Mouse (Mus musculus) heart, embryonic 15.5 days (tissue): ENCODE measurements around the gene Slc48a1. TPM values are rescaled to one million over a fixed set of nuclear protein-coding genes. Genes with fewer than 3 reads are reported as not detected.
A peak's percentile ranks its signal among the peaks of the same experiment; 100 is the strongest.

Experiments
- ATAC-seq: fragments of 200-750 bp; cut with Nextera tagmentation; replicated peaks from 2 replicates; pipeline ENCODE4 v1.8.0; 2017; ENCODE audit warnings: low read depth, moderate TSS enrichment; ENCODE audit not compliant: insufficient number of reproducible peaks, insufficient read depth, low FRiP score
- H3K27ac ChIP-seq: fragments of 300-500 bp; sonication (generic); 2 replicates; pipeline ENCODE4 v1.5.1; 2015; ENCODE audit warnings: mild to moderate bottlenecking, inconsistent platforms
- H3K27me3 ChIP-seq: fragments of 300-500 bp; sonication (generic); 2 replicates; pipeline ENCODE4 v1.6.1; 2015; ENCODE audit warnings: inconsistent platforms
- H3K36me3 ChIP-seq: fragments of 300-500 bp; sonication (generic); 2 replicates; pipeline ENCODE4 v1.6.1; 2015; ENCODE audit warnings: mild to moderate bottlenecking, inconsistent platforms
- H3K4me1 ChIP-seq: fragments of 300-500 bp; sonication (generic); replicated peaks from 2 replicates; pipeline ENCODE4 v1.6.1; 2015; ENCODE audit warnings: inconsistent platforms
- H3K4me2 ChIP-seq: fragments of 300-500 bp; sonication (generic); 2 replicates; pipeline ENCODE4 v1.6.1; 2015; ENCODE audit warnings: inconsistent platforms, mild to moderate bottlenecking, moderate library complexity
- H3K4me3 ChIP-seq: fragments of 300-500 bp; sonication (generic); 2 replicates; pipeline ENCODE4 v1.5.1; 2015; ENCODE audit warnings: mild to moderate bottlenecking, inconsistent platforms
- H3K9ac ChIP-seq: fragments of 300-500 bp; sonication (generic); 2 replicates; pipeline ENCODE4 v1.6.1; 2015; ENCODE audit warnings: mild to moderate bottlenecking, inconsistent platforms
- H3K9me3 ChIP-seq: fragments of 300-500 bp; sonication (generic); replicated peaks from 2 replicates; pipeline ENCODE4 v1.6.1; 2016; ENCODE audit warnings: inconsistent platforms
- WGBS: fragments of 180-500 bp; shearing (Covaris S2); methylation state at CpG from one replicate; pipeline ENCODE4 v1.1.7; 2015; ENCODE audit warnings: mixed read lengths; 5-methylcytosine and 5-hydroxymethylcytosine counted together
- polyA plus RNA-seq: library from polyadenylated mRNA; unstranded; fragments of >200 nt; fragmentation: Nextera tagmentation; extraction: Ambion mirVana; gene quantifications from 2 replicates; pipeline ENCODE4 v1.2.1, GENCODE M21; 2015

The Slc48a1 gene
- polyA plus RNA-seq, 1 experiment from 2014 or later, result 64.3 TPM

GRCm38 (mm10) chr15:97781961-97782748 lies 3.8 kb downstream of the Slc48a1 start:
- Histone ChIP-seq H3K4me2 (peak overlapping the region; percentile 54), H3K27ac (peak overlapping the region; percentile 58), H3K4me3 (peak overlapping the region; percentile 30), H3K4me1 (peaks cover 50% of the 10 kb centered on the region), H3K36me3 (no peaks in the 10 kb centered on the region), H3K27me3 (no peaks in the 10 kb centered on the region), H3K9me3 (no peaks in the 10 kb centered on the region), H3K9ac (peak overlapping the region; percentile 4; the same call in 1 of the 2 replicates)
- ATAC-seq, result no peak
- 13% methylated on average over 24 of the region's 24 CpGs for WGBS

- peaks cover 51% of the 10 kb centered on the region for H3K4me1 ChIP-seq
- WGBS, result 3% methylated on average over 9 of the region's 9 CpGs
- H3K27me3 ChIP-seq, result no peaks in the 10 kb centered on the region
- ATAC-seq, result peak; percentile 29; the same call in 1 of the 2 replicates
- H3K36me3 ChIP-seq, result no peaks in the 10 kb centered on the region
- peak overlapping the region; percentile 4; the same call in 1 of the 2 replicates for H3K9ac ChIP-seq
- peak overlapping the region; percentile 58 for H3K27ac ChIP-seq
- H3K4me2 ChIP-seq, result peak overlapping the region; percentile 54
- no peaks in the 10 kb centered on the region for H3K9me3 ChIP-seq
- H3K4me3 ChIP-seq, result peak overlapping the region; percentile 30
Measured at GRCm38 (mm10) chr15:97782749-97783105, 4.4 kb downstream of the Slc48a1 start.

- Histone ChIP-seq H3K27me3 (no peaks in the 10 kb centered on the region), H3K36me3 (no peaks in the 10 kb centered on the region), H3K4me2 (peak overlapping the region; percentile 93), H3K4me1 (peaks cover 54% of the 10 kb centered on the region), H3K27ac (peak overlapping the region; percentile 69), H3K4me3 (peak overlapping the region; percentile 88), H3K9me3 (no peaks in the 10 kb centered on the region), H3K9ac (peak overlapping the region; percentile 93)
- 3% methylated on average over 35 of the region's 39 CpGs for WGBS
- ATAC-seq, result peak; percentile 80
Measured at GRCm38 (mm10) chr15:97784092-97784559, 5.8 kb downstream of the Slc48a1 start.

DNA sequence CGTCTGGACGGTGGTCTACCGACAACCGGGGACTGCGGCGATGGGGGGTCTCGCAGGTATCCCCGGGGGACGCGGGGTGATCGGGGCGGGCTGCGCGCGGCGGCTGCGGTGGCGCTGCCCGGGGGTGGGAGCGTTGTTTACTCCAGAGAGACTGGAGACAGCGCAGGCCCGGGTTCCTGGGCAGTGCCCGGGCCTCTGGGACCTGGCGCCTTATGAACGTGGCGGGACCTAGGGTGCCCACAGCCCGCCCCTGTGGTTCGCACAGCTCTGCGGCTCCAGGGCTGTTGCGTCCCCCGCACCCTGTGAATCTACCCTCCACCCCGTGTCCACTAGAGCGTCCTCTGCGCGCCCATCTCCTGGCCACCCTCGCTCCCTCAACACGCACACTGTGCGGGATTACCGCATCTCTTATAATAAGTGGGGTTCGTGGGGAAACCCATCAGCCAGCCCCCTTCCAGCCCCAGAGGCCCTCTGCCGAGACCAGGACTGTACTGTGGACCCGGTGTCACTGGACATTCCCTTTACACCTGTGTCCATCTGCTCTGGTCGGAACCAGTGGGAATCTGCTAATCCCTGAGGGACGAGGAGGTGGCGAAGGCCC lies 6.3 kb downstream of the Slc48a1 start:
- Histone ChIP-seq H3K27ac (peak overlapping the region; percentile 69), H3K9ac (peak overlapping the region; percentile 93), H3K4me2 (peak overlapping the region; percentile 93), H3K4me1 (peaks cover 54% of the 10 kb centered on the region), H3K9me3 (no peaks in the 10 kb centered on the region), H3K27me3 (no peaks in the 10 kb centered on the region), H3K4me3 (peak overlapping the region; percentile 88), H3K36me3 (no peaks in the 10 kb centered on the region)
- peak; percentile 49 for ATAC-seq
- 7% methylated on average over 45 of the region's 45 CpGs for WGBS

GRCm38 (mm10) chr15:97785731-97786411 lies 7.6 kb downstream of the Slc48a1 start:
- Histone ChIP-seq H3K27ac (0 out of 2 replicates have a peak overlapping the region, but pooled peaks have one; percentile 16), H3K4me3 (no peak overlapping the region), H3K27me3 (no peaks in the 10 kb centered on the region), H3K9ac (no peak overlapping the region), H3K4me2 (peak overlapping the region; percentile 23; the same call in 1 of the 2 replicates), H3K9me3 (no peaks in the 10 kb centered on the region), H3K4me1 (peaks cover 56% of the 10 kb centered on the region), H3K36me3 (peaks cover under 1% of the 10 kb centered on the region; the same call in 1 of the 2 replicates)
- 63% methylated on average over 9 of the region's 9 CpGs for whole genome bisulfite sequencing
- ATAC-seq, result peak; percentile 12; the same call in 1 of the 2 replicates

GRCm38 (mm10) chr15:97786412-97787112 lies 8.2 kb downstream of the Slc48a1 start:
- WGBS, result 73% methylated on average over 10 of the region's 10 CpGs
- H3K4me1 ChIP-seq, result peaks cover 53% of the 10 kb centered on the region
- peaks cover 7% of the 10 kb centered on the region; the same call in 1 of the 2 replicates for H3K36me3 ChIP-seq
- no peaks in the 10 kb centered on the region for H3K9me3 ChIP-seq
- ATAC-seq, result no peak
- no peaks in the 10 kb centered on the region for H3K27me3 ChIP-seq
- no peak overlapping the region for H3K4me2 ChIP-seq
- no peak overlapping the region for H3K9ac ChIP-seq
- no peak overlapping the region for H3K4me3 ChIP-seq
- no peak overlapping the region for H3K27ac ChIP-seq

DNA sequence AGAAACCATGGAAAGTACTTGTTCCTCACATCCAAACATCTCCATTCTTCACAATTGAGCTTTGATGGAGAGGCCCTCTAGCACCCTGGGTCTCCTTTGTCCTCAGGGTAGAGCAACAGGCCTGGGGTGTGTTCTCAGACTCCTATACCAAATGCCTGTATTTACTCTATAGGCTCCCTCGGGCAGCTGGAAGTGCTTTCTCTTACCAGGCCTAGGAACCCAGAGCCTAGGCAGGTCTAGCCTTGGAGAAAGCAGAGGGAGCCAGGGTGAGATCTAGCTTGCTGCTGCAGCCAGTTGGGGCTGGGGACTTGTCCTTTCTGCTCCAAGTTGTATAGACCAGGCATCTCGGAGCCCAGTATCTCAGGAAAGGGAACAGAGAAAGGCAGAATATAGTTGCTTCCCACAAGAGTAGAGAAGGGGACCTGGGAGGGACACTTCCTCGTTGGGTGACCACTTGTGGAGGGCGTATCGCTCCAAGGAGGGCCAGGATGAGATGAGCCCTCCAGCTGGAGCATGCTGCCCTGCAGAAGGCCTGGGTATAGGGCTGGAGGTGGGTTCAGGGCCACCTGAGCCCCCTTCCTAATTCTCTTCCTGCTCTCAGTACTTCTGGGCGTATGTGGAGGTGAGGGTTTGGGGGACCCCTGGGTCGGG lies 9.0 kb downstream of the Slc48a1 start:
- Histone ChIP-seq H3K4me3 (no peak overlapping the region), H3K9me3 (no peaks in the 10 kb centered on the region), H3K27me3 (no peaks in the 10 kb centered on the region), H3K9ac (no peak overlapping the region), H3K27ac (peak overlapping the region; percentile 29; the same call in 1 of the 2 replicates), H3K4me1 (peaks cover 47% of the 10 kb centered on the region), H3K36me3 (peaks cover 14% of the 10 kb centered on the region; the same call in 1 of the 2 replicates), H3K4me2 (peak overlapping the region; percentile 20; the same call in 1 of the 2 replicates)
- no peak for ATAC-seq
- WGBS, result 81% methylated on average over 7 of the region's 7 CpGs

DNA sequence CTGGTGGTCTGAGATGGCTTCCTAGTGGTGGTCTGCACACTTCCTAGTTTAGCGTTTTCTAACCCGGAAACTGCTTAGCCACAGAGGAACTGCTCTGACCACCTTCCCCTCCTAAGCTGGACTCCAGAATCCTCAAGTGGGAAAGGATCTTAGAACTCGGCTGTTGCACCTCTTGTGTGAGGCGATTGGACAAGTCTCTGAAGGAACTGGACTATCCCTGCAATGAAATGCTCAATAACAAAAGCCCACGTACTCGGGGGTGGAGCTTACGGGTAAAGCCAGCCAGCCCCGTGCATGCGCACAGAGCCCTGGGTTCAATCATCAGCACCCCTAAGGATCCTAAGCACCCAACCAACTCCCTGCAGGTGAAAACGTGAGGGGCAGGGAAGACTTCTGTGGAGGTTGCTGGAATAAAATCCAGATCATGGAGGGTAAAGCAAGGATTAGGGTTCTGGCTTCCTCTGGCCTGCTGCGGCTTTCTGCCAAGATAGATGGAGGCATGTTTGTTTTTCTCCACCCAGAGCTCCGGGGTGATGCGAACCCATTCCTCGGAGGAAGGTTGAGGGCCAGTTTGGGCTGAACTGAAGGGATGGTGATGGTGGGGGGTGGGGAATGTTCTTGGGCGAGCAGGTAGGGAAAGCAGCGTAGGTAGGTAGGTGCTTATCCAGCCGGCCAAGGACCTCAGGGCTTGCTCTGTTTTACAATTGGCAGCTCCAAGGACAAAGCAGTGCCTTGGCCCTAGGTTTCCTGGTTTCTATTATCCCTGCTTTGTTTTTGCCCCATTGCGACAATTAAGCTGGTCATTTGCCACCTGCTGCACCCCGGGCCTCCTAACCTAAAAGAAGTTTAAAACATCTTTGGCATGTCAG lies 9.7 kb downstream of the Slc48a1 start:
- peaks cover 39% of the 10 kb centered on the region for H3K4me1 ChIP-seq
- 66% methylated on average over 19 of the region's 19 CpGs for WGBS
- no peak overlapping the region for H3K27ac ChIP-seq
- no peak for ATAC-seq
- H3K9ac ChIP-seq, result no peak overlapping the region
- peaks cover 21% of the 10 kb centered on the region for H3K36me3 ChIP-seq
- no peaks in the 10 kb centered on the region for H3K9me3 ChIP-seq
- H3K4me3 ChIP-seq, result no peak overlapping the region
- peak overlapping the region; percentile 20; the same call in 1 of the 2 replicates for H3K4me2 ChIP-seq
- H3K27me3 ChIP-seq, result no peaks in the 10 kb centered on the region

GRCm38 (mm10) chr15:97788821-97789220 lies 10.5 kb downstream of the Slc48a1 start:
- ATAC-seq, result no peak
- Histone ChIP-seq H3K27ac (peak overlapping the region; percentile 46), H3K9me3 (no peaks in the 10 kb centered on the region), H3K9ac (no peak overlapping the region), H3K4me1 (peaks cover 37% of the 10 kb centered on the region), H3K4me3 (no peak overlapping the region), H3K27me3 (no peaks in the 10 kb centered on the region), H3K36me3 (peaks cover 28% of the 10 kb centered on the region), H3K4me2 (no peak overlapping the region)
- WGBS, result 58% methylated on average over 6 of the region's 6 CpGs
